Mouse (Mus musculus) neural tube, embryonic 14.5 days (tissue): ENCODE results near the gene Actr5. TPM values are rescaled to one million over a fixed set of nuclear protein-coding genes. Genes with fewer than 3 reads are reported as not detected.

Experiments used
- ATAC-seq: fragments of 200-750 bp; cut with Nextera tagmentation; 2 replicates; pipeline ENCODE4 v1.8.0; 2017; ENCODE audit warnings: low read depth, mild to moderate bottlenecking, moderate TSS enrichment, moderate library complexity
- H3K27ac ChIP-seq: fragments of 300-500 bp; sonication (generic); 2 replicates; pipeline ENCODE4 v1.5.1; 2014; ENCODE audit warnings: low read depth, mild to moderate bottlenecking, control low read depth, low read length, moderate library complexity, mixed read lengths
- H3K27me3 ChIP-seq: fragments of 300-500 bp; sonication (generic); 2 replicates; pipeline ENCODE4 v1.6.1; 2014; ENCODE audit warnings: low read length; ENCODE audit not compliant: control insufficient read depth, insufficient read depth
- H3K36me3 ChIP-seq: fragments of 300-500 bp; sonication (generic); 2 replicates; pipeline ENCODE4 v1.6.1; 2014; ENCODE audit warnings: low read length, mixed read lengths; ENCODE audit not compliant: control insufficient read depth, insufficient read depth
- H3K4me1 ChIP-seq: fragments of 300-500 bp; sonication (generic); 2 replicates; pipeline ENCODE4 v1.6.1; 2014; ENCODE audit warnings: low read length; ENCODE audit not compliant: control insufficient read depth, insufficient read depth
- H3K4me2 ChIP-seq: fragments of 300-500 bp; sonication (generic); 2 replicates; pipeline ENCODE4 v1.6.1; 2014; ENCODE audit warnings: mild to moderate bottlenecking, low read depth, low read length, control low read depth
- H3K4me3 ChIP-seq: fragments of 300-500 bp; sonication (generic); 2 replicates; pipeline ENCODE4 v1.5.1; 2014; ENCODE audit warnings: low read depth, low read length, control low read depth, mixed read lengths
- H3K9ac ChIP-seq: fragments of 300-500 bp; sonication (generic); replicated peaks from 2 replicates; pipeline ENCODE4 v1.6.1; 2014; ENCODE audit warnings: low read depth, mild to moderate bottlenecking, control low read depth, low read length, mixed read lengths
- H3K9me3 ChIP-seq: fragments of 300-500 bp; sonication (generic); 2 replicates; pipeline ENCODE4 v1.6.1; 2016; ENCODE audit warnings: low read length; ENCODE audit not compliant: control insufficient read depth
- WGBS: fragments of 180-500 bp; shearing (Covaris S2); extraction: QIAGEN DNeasy Blood & Tissue Kit; methylation state at CpG from one replicate; pipeline ENCODE4 v1.1.7; 2014; 5-methylcytosine and 5-hydroxymethylcytosine counted together
- polyA plus RNA-seq: library from polyadenylated mRNA; unstranded; fragments of >200 nt; fragmentation: Nextera tagmentation; extraction: Ambion mirVana; gene quantifications from 2 replicates; pipeline ENCODE4 v1.2.1, GENCODE M21; 2014

Gene Actr5
- polyA plus RNA-seq, 1 experiment from 2014 or later: 12.9 TPM

GRCm38 (mm10) chr2:158667671-158668432, 43.2 kb downstream of the Actr5 start:
- Histone ChIP-seq H3K27ac (peak overlapping the region; percentile 63), H3K9ac (peak overlapping the region; percentile 77), H3K4me1 (peaks cover 11% of the 10 kb centered on the region; the same call in 1 of the 2 replicates), H3K27me3 (peaks cover 4% of the 10 kb centered on the region), H3K9me3 (no peaks in the 10 kb centered on the region), H3K36me3 (no peaks in the 10 kb centered on the region), H3K4me3 (peak overlapping the region; percentile 62), H3K4me2 (peak overlapping the region; percentile 97)
- under 1% methylated on average over 54 of the region's 54 CpGs for WGBS
- peak; percentile 42 for ATAC-seq

GRCm38 (mm10) chr2:158668433-158669010, 43.8 kb downstream of the Actr5 start:
- H3K4me1 ChIP-seq: peaks cover 17% of the 10 kb centered on the region; the same call in 1 of the 2 replicates
- peak; percentile 32; the same call in 1 of the 2 replicates for ATAC-seq
- 9% methylated on average over 23 of the region's 23 CpGs for WGBS

DNA sequence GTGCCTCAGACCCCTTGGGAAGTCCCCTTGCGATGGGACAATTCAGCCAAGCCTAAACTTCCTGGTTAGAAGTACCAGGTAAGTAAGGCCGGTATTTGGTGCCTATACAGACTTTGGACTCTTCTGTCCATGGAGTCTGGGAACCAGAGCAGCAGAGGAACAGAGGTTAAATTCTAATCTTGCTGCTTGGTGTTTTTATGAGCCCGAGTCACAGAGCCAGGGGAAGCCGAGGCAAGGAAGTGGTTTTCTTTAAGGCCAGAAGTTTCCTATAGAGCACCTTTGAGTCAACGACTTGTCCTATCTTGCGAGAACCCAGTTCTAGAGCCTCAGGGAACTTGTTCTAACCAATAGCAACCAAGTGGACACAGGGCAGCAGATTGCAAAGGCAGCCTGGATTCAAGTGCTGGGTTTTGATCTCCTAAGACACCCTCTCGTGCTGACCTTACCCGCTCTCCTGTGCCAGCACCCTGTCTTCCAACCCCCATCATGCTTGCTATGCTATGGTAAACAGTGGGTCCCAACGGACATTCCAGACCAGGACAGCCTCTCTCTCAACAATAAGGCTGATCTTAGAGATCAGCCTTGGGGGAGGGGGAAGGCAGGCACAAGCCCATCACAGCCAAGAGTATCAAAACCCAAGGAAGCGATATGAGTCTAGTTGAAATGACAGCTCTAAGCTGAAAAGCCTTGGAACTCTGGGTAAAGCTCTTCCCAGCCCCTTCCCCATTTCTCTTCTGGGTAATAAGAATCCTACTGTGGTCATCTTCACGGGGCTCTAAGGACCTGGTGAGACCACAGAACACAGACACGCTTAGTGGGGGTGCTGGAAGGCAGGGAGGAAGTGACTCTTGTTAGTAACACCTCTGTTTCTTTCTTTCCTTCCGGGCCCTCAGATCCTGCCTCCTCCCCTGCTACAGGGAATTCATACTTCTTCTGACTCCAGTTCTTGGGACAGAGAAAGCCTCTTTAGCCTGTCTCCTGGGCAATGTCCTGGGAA, 44.8 kb downstream of the Actr5 start:
- Histone ChIP-seq H3K9ac (no peak overlapping the region), H3K4me1 (peaks cover 19% of the 10 kb centered on the region; the same call in 1 of the 2 replicates), H3K27ac (no peak overlapping the region), H3K27me3 (peaks cover 4% of the 10 kb centered on the region), H3K9me3 (no peaks in the 10 kb centered on the region), H3K36me3 (no peaks in the 10 kb centered on the region), H3K4me2 (peak overlapping the region; percentile 97), H3K4me3 (peak overlapping the region; percentile 62; the same call in 1 of the 2 replicates)
- WGBS: 66% methylated on average over 13 of the region's 13 CpGs
- no peak for ATAC-seq

More at GRCm38 (mm10) chr2:158668433-158669010, 43.8 kb downstream of the Actr5 start:
- H3K4me3 ChIP-seq: peak overlapping the region; percentile 62
- peaks cover 4% of the 10 kb centered on the region for H3K27me3 ChIP-seq
- H3K9me3 ChIP-seq: no peaks in the 10 kb centered on the region
- H3K36me3 ChIP-seq: no peaks in the 10 kb centered on the region
- peak overlapping the region; percentile 63; the same call in 1 of the 2 replicates for H3K27ac ChIP-seq
- peak overlapping the region; percentile 77 for H3K9ac ChIP-seq
- peak overlapping the region; percentile 97 for H3K4me2 ChIP-seq

GRCm38 (mm10) chr2:158670571-158670970, 45.9 kb downstream of the Actr5 start:
- H3K4me1 ChIP-seq: peaks cover 19% of the 10 kb centered on the region; the same call in 1 of the 2 replicates
- H3K36me3 ChIP-seq: no peaks in the 10 kb centered on the region
- no peak for ATAC-seq
- H3K9me3 ChIP-seq: no peaks in the 10 kb centered on the region
- peaks cover 4% of the 10 kb centered on the region for H3K27me3 ChIP-seq
- 47% methylated on average over 10 of the region's 10 CpGs for WGBS
- H3K4me3 ChIP-seq: no peak overlapping the region
- H3K9ac ChIP-seq: no peak overlapping the region
- H3K4me2 ChIP-seq: no peak overlapping the region
- no peak overlapping the region for H3K27ac ChIP-seq

GRCm38 (mm10) chr2:158672829-158673228, 48.1 kb downstream of the Actr5 start:
- no peak overlapping the region for H3K9ac ChIP-seq
- no peaks in the 10 kb centered on the region for H3K36me3 ChIP-seq
- H3K4me3 ChIP-seq: no peak overlapping the region
- 0 out of 2 replicates have a peak, but pooled peaks have one; percentile 21 for ATAC-seq
- H3K4me1 ChIP-seq: peaks cover 16% of the 10 kb centered on the region; the same call in 1 of the 2 replicates
- H3K9me3 ChIP-seq: no peaks in the 10 kb centered on the region
- WGBS: 6% methylated on average over 6 of the region's 6 CpGs
- peaks cover 4% of the 10 kb centered on the region for H3K27me3 ChIP-seq
- peak overlapping the region; percentile 66 for H3K27ac ChIP-seq
- no peak overlapping the region for H3K4me2 ChIP-seq

- H3K36me3 ChIP-seq: no peaks in the 10 kb centered on the region
- H3K27ac ChIP-seq: peak overlapping the region; percentile 34; the same call in 1 of the 2 replicates
- ATAC-seq: peak; percentile 35; the same call in 1 of the 2 replicates
- peaks cover 14% of the 10 kb centered on the region; the same call in 1 of the 2 replicates for H3K4me1 ChIP-seq
- H3K9ac ChIP-seq: no peak overlapping the region
- H3K4me2 ChIP-seq: no peak overlapping the region
- WGBS: 47% methylated on average over 4 of the region's 4 CpGs
- H3K9me3 ChIP-seq: no peaks in the 10 kb centered on the region
- H3K27me3 ChIP-seq: peaks cover 4% of the 10 kb centered on the region
- H3K4me3 ChIP-seq: no peak overlapping the region
Measured at GRCm38 (mm10) chr2:158673493-158673892, 48.8 kb downstream of the Actr5 start.

- no peak overlapping the region for H3K9ac ChIP-seq
- no peak overlapping the region for H3K4me2 ChIP-seq
- WGBS: 78% methylated on average over 6 of the region's 6 CpGs
- peaks cover 10% of the 10 kb centered on the region; the same call in 1 of the 2 replicates for H3K4me1 ChIP-seq
- no peak for ATAC-seq
- no peak overlapping the region for H3K4me3 ChIP-seq
- H3K27me3 ChIP-seq: peaks cover under 1% of the 10 kb centered on the region; the same call in 1 of the 2 replicates
- no peaks in the 10 kb centered on the region for H3K36me3 ChIP-seq
- H3K9me3 ChIP-seq: no peaks in the 10 kb centered on the region
- H3K27ac ChIP-seq: no peak overlapping the region
Measured at GRCm38 (mm10) chr2:158674131-158674530, 49.4 kb downstream of the Actr5 start.

DNA sequence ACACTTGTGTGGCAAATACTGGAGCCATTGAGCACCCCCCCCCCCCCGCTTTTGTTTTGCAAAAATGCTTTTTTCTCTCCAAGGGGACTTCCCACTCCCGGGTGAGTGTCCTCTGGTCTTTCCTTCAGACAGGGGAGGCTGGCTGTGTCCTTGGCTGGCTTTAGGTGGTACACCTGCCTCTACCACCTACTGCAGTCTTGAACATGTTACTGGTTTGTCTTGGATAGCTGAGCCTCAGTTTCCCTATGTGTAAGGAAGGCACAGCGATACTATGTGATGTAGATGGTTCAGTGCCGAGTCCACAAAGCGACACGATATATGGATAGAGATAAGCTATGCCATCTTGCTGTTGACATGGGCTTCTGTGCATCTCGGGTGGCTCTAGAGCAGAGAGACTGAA, 50.1 kb downstream of the Actr5 start:
- peaks cover 10% of the 10 kb centered on the region; the same call in 1 of the 2 replicates for H3K4me1 ChIP-seq
- H3K4me3 ChIP-seq: no peak overlapping the region
- WGBS: 86% methylated on average over 7 of the region's 7 CpGs
- H3K27me3 ChIP-seq: no peaks in the 10 kb centered on the region
- H3K27ac ChIP-seq: no peak overlapping the region
- H3K36me3 ChIP-seq: no peaks in the 10 kb centered on the region
- no peak overlapping the region for H3K4me2 ChIP-seq
- ATAC-seq: no peak
- H3K9me3 ChIP-seq: no peaks in the 10 kb centered on the region
- H3K9ac ChIP-seq: no peak overlapping the region
